Mouse (Mus musculus) liver, embryonic 12.5 days (tissue): Measurements from ENCODE around the gene Desi1. TPM values are rescaled to one million over a fixed set of nuclear protein-coding genes. Genes with fewer than 3 reads are reported as not detected.

Experiments
- ATAC-seq: fragments of 200-750 bp; cut with Nextera tagmentation; 2 replicates; pipeline ENCODE4 v1.8.0; 2017; ENCODE audit warnings: moderate number of reproducible peaks, mild to moderate bottlenecking, moderate library complexity
- H3K27ac ChIP-seq: fragments of 300-500 bp; sonication (generic); 2 replicates; pipeline ENCODE4 v1.5.1; 2016; ENCODE audit warnings: mild to moderate bottlenecking
- H3K27me3 ChIP-seq: fragments of 300-500 bp; sonication (generic); replicated peaks from 2 replicates; pipeline ENCODE4 v1.6.1; 2016; ENCODE audit warnings: mild to moderate bottlenecking, moderate library complexity
- H3K36me3 ChIP-seq: fragments of 300-500 bp; sonication (generic); 2 replicates; pipeline ENCODE4 v1.6.1; 2016; ENCODE audit warnings: mild to moderate bottlenecking, moderate library complexity
- H3K4me1 ChIP-seq: fragments of 300-500 bp; sonication (generic); 2 replicates; pipeline ENCODE4 v1.6.1; 2016
- H3K4me2 ChIP-seq: fragments of 300-500 bp; sonication (generic); 2 replicates; pipeline ENCODE4 v1.6.1; 2016; ENCODE audit warnings: mild to moderate bottlenecking, moderate library complexity
- H3K4me3 ChIP-seq: fragments of 300-500 bp; sonication (generic); 2 replicates; pipeline ENCODE4 v1.5.1; 2016; ENCODE audit warnings: mild to moderate bottlenecking, moderate library complexity
- H3K9ac ChIP-seq: fragments of 300-500 bp; sonication (generic); 2 replicates; pipeline ENCODE4 v1.6.1; 2016; ENCODE audit warnings: mild to moderate bottlenecking, moderate library complexity
- H3K9me3 ChIP-seq: fragments of 300-500 bp; sonication (generic); replicated peaks from 2 replicates; pipeline ENCODE4 v1.6.1; 2016; ENCODE audit warnings: mild to moderate bottlenecking, moderate library complexity
- WGBS: fragments of 180-500 bp; shearing (Covaris S2); methylation state at CpG from one replicate; pipeline ENCODE4 v1.1.7; 2016; ENCODE audit not compliant: insufficient replicate concordance; 5-methylcytosine and 5-hydroxymethylcytosine counted together
- polyA plus RNA-seq: library from polyadenylated mRNA; unstranded; fragments of >200 nt; fragmentation: Nextera tagmentation; extraction: Ambion mirVana; gene quantifications from 2 replicates; pipeline ENCODE4 v1.2.1, GENCODE M21; 2016

Gene Desi1
- polyA plus RNA-seq, 1 experiment from 2014 or later, result 21.8 TPM

- H3K36me3 ChIP-seq, result peaks cover 33% of the 10 kb centered on the region
- H3K4me2 ChIP-seq, result no peak overlapping the region
- H3K27me3 ChIP-seq, result 0 out of 2 replicates have a peak, but pooled peaks cover 4% of the 10 kb centered on the region
- H3K27ac ChIP-seq, result no peak overlapping the region
- H3K4me1 ChIP-seq, result peaks cover 14% of the 10 kb centered on the region
- no peak overlapping the region for H3K9ac ChIP-seq
- no peaks in the 10 kb centered on the region for H3K9me3 ChIP-seq
- no peak for ATAC-seq
- WGBS, result 72% methylated on average over 11 of the region's 11 CpGs
- H3K4me3 ChIP-seq, result no peak overlapping the region
These were observed 84.1 kb downstream of the Desi1 start for GRCm38 (mm10) chr15:81949476-81950131.

- H3K4me1 ChIP-seq, result peaks cover 14% of the 10 kb centered on the region
- 69% methylated on average over 10 of the region's 10 CpGs for WGBS
- H3K27me3 ChIP-seq, result 0 out of 2 replicates have a peak, but pooled peaks cover 5% of the 10 kb centered on the region
- H3K4me3 ChIP-seq, result no peak overlapping the region
- ATAC-seq, result no peak
- H3K36me3 ChIP-seq, result peaks cover 28% of the 10 kb centered on the region
- no peak overlapping the region for H3K9ac ChIP-seq
- H3K27ac ChIP-seq, result no peak overlapping the region
- H3K4me2 ChIP-seq, result no peak overlapping the region
- no peaks in the 10 kb centered on the region for H3K9me3 ChIP-seq
These were observed 84.6 kb downstream of the Desi1 start for GRCm38 (mm10) chr15:81949076-81949475.

- Histone ChIP-seq H3K4me3 (no peak overlapping the region), H3K4me1 (peaks cover 33% of the 10 kb centered on the region), H3K36me3 (no peaks in the 10 kb centered on the region), H3K27me3 (peaks cover 5% of the 10 kb centered on the region; the same call in 1 of the 2 replicates), H3K27ac (no peak overlapping the region), H3K9me3 (no peaks in the 10 kb centered on the region), H3K4me2 (no peak overlapping the region), H3K9ac (no peak overlapping the region)
- ATAC-seq, result no peak
- WGBS, result 29% methylated on average over 9 of the region's 9 CpGs
These were observed 90.4 kb downstream of the Desi1 start for GRCm38 (mm10) chr15:81943176-81943749.

Other genes starting within 250 kb of the Desi1 start
- 8.4 and 9.5 TPM in 2 replicates for gene Tef, start 231.4 kb downstream of the Desi1 start, polyA plus RNA-seq
- gene Tob2, start 175.1 kb downstream of the Desi1 start, polyA plus RNA-seq, result 12.8 and 14.5 TPM in 2 replicates
- 140 and 145 TPM in 2 replicates for gene Phf5a, start 162.0 kb downstream of the Desi1 start, polyA plus RNA-seq
- gene Aco2, start 161.6 kb downstream of the Desi1 start, polyA plus RNA-seq, result 131 and 132 TPM in 2 replicates
- 87.2 and 96.3 TPM in 2 replicates for gene Polr3h, start 107.6 kb downstream of the Desi1 start, polyA plus RNA-seq
- gene Csdc2, start 97.1 kb downstream of the Desi1 start, polyA plus RNA-seq, result 1.8 and 2.5 TPM in 2 replicates
- gene Pmm1, start 72.9 kb downstream of the Desi1 start, polyA plus RNA-seq, result 24.6 and 28.0 TPM in 2 replicates
- gene 1700029P11Rik, start 53.3 kb downstream of the Desi1 start, polyA plus RNA-seq, result not detected in 2 replicates
- 94.9 and 98.7 TPM in 2 replicates for gene Xrcc6, start 46.0 kb downstream of the Desi1 start, polyA plus RNA-seq
- 232 and 235 TPM in 2 replicates for gene Snu13, start 13.7 kb upstream of the Desi1 start, polyA plus RNA-seq
- gene 4930407I10Rik, start 25.3 kb upstream of the Desi1 start, polyA plus RNA-seq, result not detected in 2 replicates
- gene Mei1, start 36.1 kb upstream of the Desi1 start, polyA plus RNA-seq, result not detected in 2 replicates
- 12.2 TPM in 2 replicates for gene Ccdc134, start 94.1 kb upstream of the Desi1 start, polyA plus RNA-seq
- 96.9 and 99.4 TPM in 2 replicates for gene Srebf2, start 113.3 kb upstream of the Desi1 start, polyA plus RNA-seq
- gene Shisa8, start 179.0 kb upstream of the Desi1 start, polyA plus RNA-seq, result 0.31 and 0.37 TPM in 2 replicates
- 0.30 TPM in 2 replicates for gene Tnfrsf13c, start 190.5 kb upstream of the Desi1 start, polyA plus RNA-seq
- gene Cenpm, start 210.9 kb upstream of the Desi1 start, polyA plus RNA-seq, result 48.3 and 51.2 TPM in 2 replicates
- not detected in 2 replicates for gene 1500009C09Rik, start 218.5 kb upstream of the Desi1 start, polyA plus RNA-seq
- 0.81 and 1.4 TPM in 2 replicates for gene Sept3, start 241.0 kb upstream of the Desi1 start, polyA plus RNA-seq